Mouse (Mus musculus): Measurements from ENCODE around the gene Lamtor3. TPM values are rescaled to one million over a fixed set of nuclear protein-coding genes. Genes with fewer than 3 reads are reported as not detected.
"Not testable (repeated sequence)": the region's sequence is repeated elsewhere in the genome, so short reads cannot be mapped to it uniquely, and the experiment has no call there.

Gene Lamtor3
- polyA plus RNA-seq, 1 experiment: 41.5 TPM

- DNase-seq: no peak
- H3K27ac ChIP-seq (ENCODE audit: insufficient read depth, low read depth, low read length): no peak overlapping the region
- H3K27me3 ChIP-seq (replicated peaks; ENCODE audit: control insufficient read depth, insufficient read depth, low read length): no peaks in the 10 kb centered on the region
- H3K36me3 ChIP-seq (ENCODE audit: control insufficient read depth, insufficient read depth, low read length): no peaks in the 10 kb centered on the region; the same call in 1 of the 2 replicates
- peaks cover 4% of the 10 kb centered on the region; the same call in 1 of the 2 replicates for H3K4me1 ChIP-seq (ENCODE audit: control insufficient read depth, insufficient read depth, low read length)
- H3K4me3 ChIP-seq (ENCODE audit: insufficient read depth, low read depth, low read length): no peak overlapping the region
- TF ChIP-seq CTCF (conservative IDR thresholded peaks at IDR 0.05; ENCODE audit: insufficient read depth, insufficient read length, low read depth, low read length): no peak
- TF ChIP-seq POLR2A (IDR thresholded peaks at IDR 0.05; ENCODE audit: low read depth, low read length): no peak
- WGBS: 64% methylated on average over 2 of the region's 2 CpGs
Observed at GRCm38 (mm10) chr3:137913093-137913492, 5.2 kb upstream of the Lamtor3 start.

GRCm38 (mm10) chr3:137914567-137914966 lies 3.7 kb upstream of the Lamtor3 start:
- not testable (repeated sequence) for H3K36me3 ChIP-seq (ENCODE audit: control insufficient read depth, insufficient read depth, low read length); H3K27ac ChIP-seq (ENCODE audit: insufficient read depth, low read depth, low read length); H3K4me3 ChIP-seq (ENCODE audit: insufficient read depth, low read depth, low read length); H3K4me1 ChIP-seq (ENCODE audit: control insufficient read depth, insufficient read depth, low read length); H3K27me3 ChIP-seq (replicated peaks; ENCODE audit: control insufficient read depth, insufficient read depth, low read length); DNase-seq
- WGBS: 38% methylated on average over 1 of the region's 1 CpGs

- H3K36me3 ChIP-seq (ENCODE audit: control insufficient read depth, insufficient read depth, low read length): no peaks in the 10 kb centered on the region; the same call in 1 of the 2 replicates
- no peak for DNase-seq
Observed at GRCm38 (mm10) chr3:137917694-137918171, 573 bp upstream of the Lamtor3 start.

GRCm38 (mm10) chr3:137918932-137919311 lies 616 bp downstream of the Lamtor3 start:
- no peaks in the 10 kb centered on the region; the same call in 1 of the 2 replicates for H3K36me3 ChIP-seq (ENCODE audit: control insufficient read depth, insufficient read depth, low read length)
- H3K27ac ChIP-seq (ENCODE audit: insufficient read depth, low read depth, low read length): peak overlapping the region; percentile 54; the same call in 1 of the 2 replicates
- H3K4me1 ChIP-seq (ENCODE audit: control insufficient read depth, insufficient read depth, low read length): peaks cover 7% of the 10 kb centered on the region; the same call in 1 of the 2 replicates
- DNase-seq: peak; percentile 8
- H3K27me3 ChIP-seq (replicated peaks; ENCODE audit: control insufficient read depth, insufficient read depth, low read length): no peaks in the 10 kb centered on the region
- WGBS: 8% methylated on average over 6 of the region's 6 CpGs
- H3K4me3 ChIP-seq (ENCODE audit: insufficient read depth, low read depth, low read length): peak overlapping the region; percentile 99
- TF ChIP-seq POLR2A (IDR thresholded peaks at IDR 0.05; ENCODE audit: low read depth, low read length) (no peak), CTCF (conservative IDR thresholded peaks at IDR 0.05; ENCODE audit: insufficient read depth, insufficient read length, low read depth, low read length) (no peak)

More at GRCm38 (mm10) chr3:137917694-137918171, 573 bp upstream of the Lamtor3 start:
- peaks cover 7% of the 10 kb centered on the region; the same call in 1 of the 2 replicates for H3K4me1 ChIP-seq (ENCODE audit: control insufficient read depth, insufficient read depth, low read length)
- TF ChIP-seq POLR2A (IDR thresholded peaks at IDR 0.05; ENCODE audit: low read depth, low read length) (no peak), CTCF (conservative IDR thresholded peaks at IDR 0.05; ENCODE audit: insufficient read depth, insufficient read length, low read depth, low read length) (no peak)
- WGBS: 36% methylated on average over 12 of the region's 12 CpGs
- H3K27ac ChIP-seq (ENCODE audit: insufficient read depth, low read depth, low read length): 0 out of 2 replicates have a peak overlapping the region, but pooled peaks have one; percentile 10
- H3K27me3 ChIP-seq (replicated peaks; ENCODE audit: control insufficient read depth, insufficient read depth, low read length): no peaks in the 10 kb centered on the region
- peak overlapping the region; percentile 99 for H3K4me3 ChIP-seq (ENCODE audit: insufficient read depth, low read depth, low read length)

- Histone ChIP-seq H3K4me3 (ENCODE audit: insufficient read depth, low read depth, low read length) (peak overlapping the region; percentile 99), H3K27me3 (replicated peaks; ENCODE audit: control insufficient read depth, insufficient read depth, low read length) (no peaks in the 10 kb centered on the region), H3K36me3 (ENCODE audit: control insufficient read depth, insufficient read depth, low read length) (no peaks in the 10 kb centered on the region; the same call in 1 of the 2 replicates), H3K27ac (ENCODE audit: insufficient read depth, low read depth, low read length) (no peak overlapping the region), H3K4me1 (ENCODE audit: control insufficient read depth, insufficient read depth, low read length) (peaks cover 7% of the 10 kb centered on the region; the same call in 1 of the 2 replicates)
- no peak for DNase-seq
- 78% methylated on average over 7 of the region's 7 CpGs for whole genome bisulfite sequencing
- no peak for TF ChIP-seq POLR2A (IDR thresholded peaks at IDR 0.05; ENCODE audit: low read depth, low read length)
- TF ChIP-seq CTCF (conservative IDR thresholded peaks at IDR 0.05; ENCODE audit: insufficient read depth, insufficient read length, low read depth, low read length): no peak
Observed at GRCm38 (mm10) chr3:137919398-137919797, 1.1 kb downstream of the Lamtor3 start.

- peaks cover 7% of the 10 kb centered on the region; the same call in 1 of the 2 replicates for H3K4me1 ChIP-seq (ENCODE audit: control insufficient read depth, insufficient read depth, low read length)
- no peaks in the 10 kb centered on the region for H3K27me3 ChIP-seq (replicated peaks; ENCODE audit: control insufficient read depth, insufficient read depth, low read length)
- H3K36me3 ChIP-seq (ENCODE audit: control insufficient read depth, insufficient read depth, low read length): no peaks in the 10 kb centered on the region; the same call in 1 of the 2 replicates
- whole genome bisulfite sequencing: 80% methylated on average over 4 of the region's 4 CpGs
- no peak overlapping the region for H3K27ac ChIP-seq (ENCODE audit: insufficient read depth, low read depth, low read length)
- no peak overlapping the region for H3K4me3 ChIP-seq (ENCODE audit: insufficient read depth, low read depth, low read length)
- TF ChIP-seq POLR2A (IDR thresholded peaks at IDR 0.05; ENCODE audit: low read depth, low read length) (no peak), CTCF (conservative IDR thresholded peaks at IDR 0.05; ENCODE audit: insufficient read depth, insufficient read length, low read depth, low read length) (no peak)
- no peak for DNase-seq
Observed at GRCm38 (mm10) chr3:137920594-137920993, 2.3 kb downstream of the Lamtor3 start.

GRCm38 (mm10) chr3:137927010-137927409 lies 8.7 kb downstream of the Lamtor3 start:
- WGBS: 89% methylated on average over 4 of the region's 4 CpGs
- Histone ChIP-seq H3K36me3 (ENCODE audit: control insufficient read depth, insufficient read depth, low read length) (peaks cover 2% of the 10 kb centered on the region; the same call in 1 of the 2 replicates), H3K4me1 (ENCODE audit: control insufficient read depth, insufficient read depth, low read length) (no peaks in the 10 kb centered on the region), H3K27ac (ENCODE audit: insufficient read depth, low read depth, low read length) (no peak overlapping the region), H3K27me3 (replicated peaks; ENCODE audit: control insufficient read depth, insufficient read depth, low read length) (no peaks in the 10 kb centered on the region), H3K4me3 (ENCODE audit: insufficient read depth, low read depth, low read length) (no peak overlapping the region)
- TF ChIP-seq POLR2A (IDR thresholded peaks at IDR 0.05; ENCODE audit: low read depth, low read length): no peak
- TF ChIP-seq CTCF (conservative IDR thresholded peaks at IDR 0.05; ENCODE audit: insufficient read depth, insufficient read length, low read depth, low read length): no peak
- no peak for DNase-seq

All from kidney, adult 2 months (tissue).